Mouse (Mus musculus): Measurements from ENCODE around the gene Pde6g. TPM values are rescaled to one million over a fixed set of nuclear protein-coding genes. Genes with fewer than 3 reads are reported as not detected.
A peak's percentile ranks its signal among the peaks of the same experiment; 100 is the strongest.
"Not testable (repeated sequence)": the region's sequence is repeated elsewhere in the genome, so short reads cannot be mapped to it uniquely, and the experiment has no call there.

Pde6g gene
- total RNA-seq, 2 experiments from 2014 or later = 0.24 to 0.34 TPM

GRCm38 (mm10) chr11:120437857-120438385 is 15.4 kb downstream of the Pde6g start:
- intact Hi-C loops (cut with DNase I) = no loop called here
- DNase-seq (ENCODE audit: extremely low spot score in 1 of 2, low spot score in 2 of 2) = no peak

GRCm38 (mm10) chr11:120437152-120437856 is 16.0 kb downstream of the Pde6g start, which contains the start of gene Nploc4:
Nploc4 (minus strand) TSS chr11:120437708.
- intact Hi-C loops (cut with DNase I) = no loop called here
- DNase-seq (ENCODE audit: extremely low spot score in 1 of 2, low spot score in 2 of 2) = peak; percentile 80 to 92

- intact Hi-C loops (cut with DNase I) = no loop called here
- DNase-seq (ENCODE audit: extremely low spot score in 1 of 2, low spot score in 2 of 2) = no peak
Measured at GRCm38 (mm10) chr11:120426727-120427126, 26.6 kb downstream of the Pde6g start.

DNA sequence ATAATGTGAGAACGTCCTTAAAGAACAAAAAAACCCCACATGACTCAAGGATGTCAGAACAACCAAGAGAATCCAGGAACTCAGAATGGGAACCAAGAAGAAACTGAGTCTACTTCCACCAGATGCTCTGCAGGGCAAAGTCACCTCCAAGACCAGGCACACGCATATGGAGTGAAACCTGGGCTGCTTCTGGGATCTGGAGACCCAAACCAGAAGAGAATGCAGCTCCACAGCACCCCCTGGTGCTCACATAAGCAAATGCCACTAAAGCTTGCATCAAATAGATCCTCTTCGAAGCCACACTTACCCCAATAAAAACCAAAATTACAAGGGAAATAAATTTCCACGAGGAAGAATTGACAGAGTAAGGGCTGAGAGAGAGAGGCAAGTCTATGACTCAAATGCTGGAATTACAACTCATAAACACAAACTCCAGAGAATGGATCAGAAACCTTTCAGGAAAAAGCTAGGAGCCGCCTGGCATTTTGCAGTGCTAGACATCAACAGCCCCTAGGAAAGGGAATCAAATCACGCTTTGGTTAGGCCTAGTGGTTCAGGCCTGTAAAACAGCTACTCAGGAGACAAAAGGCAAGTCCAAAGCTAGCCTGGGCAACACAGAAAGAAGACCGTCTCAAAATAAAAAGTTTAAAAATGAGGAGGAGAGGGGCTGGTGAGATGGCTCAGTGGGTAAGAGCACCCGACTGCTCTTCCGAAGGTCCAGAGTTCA is 29.6 kb downstream of the Pde6g start:
- intact Hi-C loops (cut with DNase I) = no loop called here

DNA sequence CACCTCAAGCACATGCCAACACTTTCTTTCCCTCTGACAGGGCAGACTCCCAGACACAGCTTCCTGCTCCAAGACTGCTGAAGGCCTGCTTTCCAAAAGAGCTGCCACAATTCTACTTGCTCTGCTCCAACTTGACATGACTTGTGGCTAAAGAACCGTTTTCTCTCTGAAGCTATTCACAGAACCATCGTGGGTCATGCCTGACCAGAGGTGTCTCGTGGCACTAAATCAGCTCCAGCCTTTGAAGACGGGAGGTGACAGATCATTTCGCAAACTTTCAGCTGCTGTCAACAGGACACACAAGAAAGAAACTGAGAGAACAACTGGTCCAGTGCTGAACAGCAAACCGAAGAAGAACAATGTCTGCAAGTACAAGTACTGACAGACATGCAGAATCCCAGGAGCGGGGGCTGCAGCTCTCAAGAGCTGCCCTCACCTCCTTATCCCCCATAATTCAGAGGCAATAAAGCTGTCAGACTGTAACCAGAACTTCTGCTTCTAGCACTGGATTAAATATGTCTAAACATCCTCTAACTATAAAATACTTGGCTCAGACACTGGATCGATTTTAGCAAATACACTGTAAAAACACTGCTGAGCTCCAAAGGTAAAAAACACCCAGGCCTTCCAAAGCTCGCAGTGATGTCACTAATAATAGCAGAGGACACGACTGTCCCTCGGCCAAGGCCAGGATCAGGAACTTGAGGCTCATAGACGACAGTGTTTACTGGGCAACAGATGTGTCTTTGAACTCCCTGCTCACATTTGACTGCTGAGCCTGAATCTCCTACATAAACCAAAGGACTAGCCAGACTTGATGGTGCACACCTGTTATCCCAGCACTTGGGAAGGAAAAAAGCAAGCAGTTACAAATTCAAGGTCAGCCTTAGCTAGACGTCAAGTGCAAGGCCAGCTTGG is 30.4 kb downstream of the Pde6g start:
- intact Hi-C loops (cut with DNase I) = no loop called here
- DNase-seq (ENCODE audit: extremely low spot score in 1 of 2, low spot score in 2 of 2) = no peak

More for the DNA sequence above, 29.6 kb downstream of the Pde6g start:
- peak; percentile 20 to 52 for DNase-seq (ENCODE audit: extremely low spot score in 1 of 2, low spot score in 2 of 2)

DNA sequence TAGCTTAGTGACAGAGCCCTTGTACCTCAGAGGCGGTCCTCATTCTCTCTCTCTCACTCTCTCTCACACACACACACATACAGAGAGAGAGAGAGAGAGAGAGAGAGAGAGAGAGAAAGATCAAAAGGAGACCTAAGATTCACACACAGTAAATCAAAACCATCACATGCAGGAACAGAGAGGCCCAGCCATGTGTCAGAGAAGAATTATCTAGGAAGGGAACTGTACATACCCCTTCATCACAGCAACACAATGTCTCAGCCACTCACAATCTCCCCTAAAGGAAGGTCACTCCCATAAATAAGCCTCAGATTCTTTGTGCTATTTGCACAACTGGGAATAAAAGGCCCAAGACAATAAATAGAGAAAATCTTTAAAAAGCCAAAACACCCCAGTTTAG is 34.7 kb downstream of the Pde6g start:
- no peak for DNase-seq (ENCODE audit: extremely low spot score in 1 of 2, low spot score in 2 of 2)

DNA sequence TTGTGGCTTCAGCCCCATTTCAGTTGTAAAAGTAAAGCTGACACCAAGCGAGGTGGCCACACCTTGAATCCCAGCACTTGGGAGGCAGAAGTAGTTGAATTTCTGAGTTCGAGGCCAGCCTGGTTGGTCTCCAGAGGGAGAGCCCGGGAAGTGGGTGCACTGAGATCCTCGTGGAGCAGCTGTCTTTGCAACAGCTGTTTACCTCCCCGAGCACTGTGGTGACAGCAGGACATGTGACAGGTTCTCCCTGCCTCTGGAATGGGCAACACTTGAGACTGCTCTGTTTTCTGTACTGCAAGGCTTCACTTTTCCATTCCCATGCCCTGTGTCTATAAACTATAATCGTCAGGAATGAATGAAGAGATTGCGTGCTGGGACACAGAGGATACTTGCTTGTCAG is 35.4 kb downstream of the Pde6g start:
- no peak for DNase-seq (ENCODE audit: extremely low spot score in 1 of 2, low spot score in 2 of 2)
- intact Hi-C loops (cut with DNase I) = no loop called here

More for the DNA sequence above, 34.7 kb downstream of the Pde6g start:
- intact Hi-C loops (cut with DNase I) = no loop called here

GRCm38 (mm10) chr11:120413621-120414020 is 39.7 kb downstream of the Pde6g start:
- intact Hi-C loops (cut with DNase I); DNase-seq (ENCODE audit: extremely low spot score in 1 of 2, low spot score in 2 of 2): not testable (repeated sequence)

GRCm38 (mm10) chr11:120406445-120406844 is 46.9 kb downstream of the Pde6g start:
- DNase-seq (ENCODE audit: extremely low spot score in 1 of 2, low spot score in 2 of 2) = no peak
- intact Hi-C loops (cut with DNase I) = no loop called here

- no peak for DNase-seq (ENCODE audit: extremely low spot score in 1 of 2, low spot score in 2 of 2)
- intact Hi-C loops (cut with DNase I) = no loop called here
Measured at GRCm38 (mm10) chr11:120405867-120406266, 47.4 kb downstream of the Pde6g start.

GRCm38 (mm10) chr11:120404814-120405213 is 48.5 kb downstream of the Pde6g start:
- intact Hi-C loops (cut with DNase I) = no loop called here
- no peak for DNase-seq (ENCODE audit: extremely low spot score in 1 of 2, low spot score in 2 of 2)

GRCm38 (mm10) chr11:120399319-120399718 is 54.0 kb downstream of the Pde6g start:
- no peak for DNase-seq (ENCODE audit: extremely low spot score in 1 of 2, low spot score in 2 of 2)
- intact Hi-C loops (cut with DNase I) = no loop called here

Other genes with a start within 250 kb of the Pde6g start
- gene Bahcc1, start 220.6 kb downstream of the Pde6g start, total RNA-seq (2021) = 10 to 100 TPM; 19.7 to 20.6 TPM
- gene Actg1, start 105.0 kb downstream of the Pde6g start, total RNA-seq (2021) = 1,000 to 10,000 TPM; 2,375 to 2,523 TPM
- gene Fscn2, start 92.0 kb downstream of the Pde6g start, total RNA-seq (2021) = not detected
- gene Faap100, start 74.7 kb downstream of the Pde6g start, total RNA-seq (2021) = 10 to 100 TPM; 59.2 to 64.4 TPM
- gene Nploc4, start 15.8 kb downstream of the Pde6g start, total RNA-seq (2021) = 10 to 100 TPM; 63.1 to 70.3 TPM
- gene Tspan10, start 10.9 kb downstream of the Pde6g start, total RNA-seq (2021) = not detected
- 10 to 100 TPM; 10.6 to 13.8 TPM for gene Oxld1, start 4.6 kb upstream of the Pde6g start, total RNA-seq (2021)
- gene Ccdc137, start 4.6 kb upstream of the Pde6g start, total RNA-seq (2021) = 10 to 100 TPM; 16.8 to 20.8 TPM
- gene Arl16, start 14.1 kb upstream of the Pde6g start, total RNA-seq (2021) = 10 to 100 TPM; 60.9 to 61.0 TPM
- 10 to 100 TPM; 76.6 to 79.1 TPM for gene Mrpl12, start 31.1 kb upstream of the Pde6g start, total RNA-seq (2021)
- gene Slc25a10, start 38.3 kb upstream of the Pde6g start, total RNA-seq (2021) = 10 to 100 TPM; 23.4 to 26.6 TPM
- gene Gcgr, start 77.2 kb upstream of the Pde6g start, total RNA-seq (2021) = under 1 TPM in 1 of 2 experiments, not detected in 1; 0.26 TPM
- gene Mcrip1, start 96.2 kb upstream of the Pde6g start, total RNA-seq (2021) = 100 to 1,000 TPM; 103 to 110 TPM
- gene Ppp1r27, start 97.6 kb upstream of the Pde6g start, total RNA-seq (2021) = not detected
- gene P4hb, start 119.8 kb upstream of the Pde6g start, total RNA-seq (2021) = 100 to 1,000 TPM; 136 to 138 TPM
- 100 to 1,000 TPM; 406 to 417 TPM for gene Arhgdia, start 128.1 kb upstream of the Pde6g start, total RNA-seq (2021)
- gene Alyref, start 144.9 kb upstream of the Pde6g start, total RNA-seq (2021) = 10 to 100 TPM; 69.3 to 76.5 TPM
- gene Anapc11, start 144.9 kb upstream of the Pde6g start, total RNA-seq (2021) = 100 to 1,000 TPM; 102 to 110 TPM
- gene Npb, start 155.0 kb upstream of the Pde6g start, total RNA-seq (2021) = not detected
- 100 to 1,000 TPM; 130 TPM for gene Pcyt2, start 164.4 kb upstream of the Pde6g start, total RNA-seq (2021)
- gene Sirt7, start 171.7 kb upstream of the Pde6g start, total RNA-seq (2021) = 10 to 100 TPM; 37.5 to 40.6 TPM
- gene Mafg, start 180.1 kb upstream of the Pde6g start, total RNA-seq (2021) = 10 to 100 TPM; 84.4 to 84.7 TPM
- gene Pycr1, start 190.3 kb upstream of the Pde6g start, total RNA-seq (2021) = 1 to 10 TPM; 3.0 to 3.8 TPM
- gene Myadml2, start 194.7 kb upstream of the Pde6g start, total RNA-seq (2021) = 1 to 10 TPM; 3.1 to 3.5 TPM
- 1 to 10 TPM; 4.2 to 5.7 TPM for gene Notum, start 207.7 kb upstream of the Pde6g start, total RNA-seq (2021)
- gene Aspscr1, start 219.5 kb upstream of the Pde6g start, total RNA-seq (2021) = 10 to 100 TPM; 59.1 to 66.6 TPM